In the genomic region with DNA sequence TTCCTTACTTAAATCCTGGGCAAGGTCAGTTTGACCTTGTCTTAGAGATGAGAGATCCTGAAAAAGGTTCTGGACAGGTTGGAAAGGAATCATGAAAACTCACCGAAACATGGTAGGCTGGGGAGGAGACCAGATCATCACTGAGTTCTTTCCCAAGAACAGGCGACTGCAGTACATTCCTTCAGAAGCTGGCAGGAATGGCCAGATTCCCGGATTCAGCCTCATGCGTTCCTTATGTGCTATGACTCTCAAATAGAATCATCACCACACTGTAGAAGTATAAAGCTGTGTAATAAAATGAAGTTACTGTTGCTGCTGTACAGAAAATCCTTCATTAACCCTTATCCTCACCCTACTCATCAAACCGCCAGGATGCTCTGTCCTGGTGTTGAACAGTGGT, we compare ENCODE assay signal across 24 mouse cellular contexts.
"Had no signal": no experiment of that assay in that cellular context is flagged by ENCODE, and none has a peak within 500 bp of the region (broad histone marks: within the 10 kb centered on the region; RNA-seq: fewer than 3 reads in every experiment).

No protein-coding gene starts in this region.

- DNase-seq: forebrain, postnatal 0 days; gastrocnemius, postnatal 14 days; gastrocnemius, postnatal 36 days; heart, adult 11 months; heart, adult 2 months; heart, postnatal 14 days; heart, postnatal 36 days; kidney, adult 11 months; kidney, adult 2 months; kidney, adult 9 months; kidney, postnatal 14 days; kidney, postnatal 36 days; layer of hippocampus, adult 9-11 months; layer of hippocampus, postnatal 36 days had no signal

- H3K4me3 ChIP-seq: heart, adult 2 months; heart, embryonic 13.5 days; heart, embryonic 15.5 days; hindbrain, embryonic 13.5 days; hindbrain, embryonic 15.5 days; kidney, embryonic 15.5 days; limb, embryonic 13.5 days; limb, embryonic 15.5 days; liver, embryonic 12.5 days had no signal

- H3K27ac ChIP-seq: heart, adult 2 months; heart, embryonic 13.5 days; heart, embryonic 15.5 days; hindbrain, embryonic 13.5 days; hindbrain, embryonic 15.5 days; hindbrain, postnatal 0 days; kidney, embryonic 15.5 days; kidney, postnatal 0 days; limb, embryonic 13.5 days; limb, embryonic 15.5 days; liver, embryonic 12.5 days had no signal
